In the genomic region with DNA sequence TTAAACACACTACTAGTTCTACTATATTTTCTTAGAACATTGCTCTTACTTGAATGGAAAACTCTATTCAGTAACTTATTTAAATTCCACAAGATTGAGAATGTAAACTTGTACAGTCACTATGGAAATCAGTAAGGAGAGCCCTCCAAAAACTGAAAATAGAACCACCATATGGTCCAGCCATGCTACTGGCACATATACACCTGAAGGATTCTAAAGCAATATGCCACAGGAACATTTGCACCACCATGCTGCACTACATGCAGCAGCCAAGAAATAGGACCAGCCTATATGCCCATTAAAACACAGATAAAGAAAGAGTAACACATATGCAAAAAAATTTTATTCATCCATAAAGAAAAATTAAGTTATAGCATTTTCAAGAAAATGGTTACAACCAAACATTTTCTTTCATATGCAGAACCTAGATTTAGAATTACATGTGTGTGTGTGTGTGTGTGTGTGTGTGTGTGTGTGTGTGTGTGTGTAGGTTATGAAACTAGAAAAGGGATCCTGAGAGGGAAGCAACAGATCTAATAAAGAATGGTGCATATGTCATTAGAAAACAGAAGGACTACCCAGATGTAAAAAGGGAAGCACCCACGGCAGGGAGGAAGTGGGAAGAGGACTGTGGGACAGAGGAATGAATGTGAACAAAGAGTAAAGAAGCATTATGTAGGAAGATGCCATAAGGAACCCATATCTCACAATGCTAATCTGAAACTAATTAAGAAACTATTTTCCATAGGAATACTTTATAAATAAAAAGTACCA, we compare ENCODE assay signal across 25 mouse cellular contexts. TPM values are rescaled to one million over a fixed set of nuclear protein-coding genes. Genes with fewer than 3 reads are reported as not detected.
DNase-seq lines count a peak whose midpoint lies in the region; ATAC-seq lines count a peak whose summit lies in the region.
"Had no signal": no experiment of that assay in that cellular context is flagged by ENCODE, and none has a peak within 500 bp of the region (broad histone marks: within the 10 kb centered on the region; RNA-seq: fewer than 3 reads in every experiment).

No protein-coding gene starts in this region.

- no peaks in the 10 kb centered on the region for H3K9me3 ChIP-seq in forebrain, embryonic 16.5 days (ENCODE audit: control insufficient read depth, low read length)
- H3K9me3 ChIP-seq in forebrain, embryonic 10.5 days: no peaks in the 10 kb centered on the region
- H3K9me3 ChIP-seq: embryonic facial prominence, embryonic 13.5 days; heart, embryonic 15.5 days; limb, embryonic 15.5 days; liver, embryonic 15.5 days; megakaryocyte, embryonic 14.5 days; neural tube, embryonic 15.5 days had no signal

- 64% methylated on average over 1 of the region's 1 CpGs for WGBS in forebrain, embryonic 16.5 days
- WGBS in forebrain, embryonic 10.5 days: 76% methylated on average over 1 of the region's 1 CpGs

- peaks cover 12% of the 10 kb centered on the region for H3K36me3 ChIP-seq in forebrain, embryonic 16.5 days (ENCODE audit: control insufficient read depth, insufficient read depth)
- peaks cover 64% of the 10 kb centered on the region for H3K36me3 ChIP-seq in forebrain, embryonic 10.5 days (replicated peaks)

- no peaks in the 10 kb centered on the region for H3K4me1 ChIP-seq in forebrain, embryonic 16.5 days (replicated peaks; ENCODE audit: control insufficient read depth, insufficient read depth, low read length)
- H3K4me1 ChIP-seq in forebrain, embryonic 10.5 days: no peaks in the 10 kb centered on the region
- H3K4me1 ChIP-seq: embryonic facial prominence, embryonic 13.5 days; heart, embryonic 15.5 days; limb, embryonic 15.5 days; liver, embryonic 15.5 days; neural tube, embryonic 15.5 days had no signal

- ATAC-seq in forebrain, embryonic 16.5 days: peak; percentile 28; the same call in 1 of the 2 replicates
- ATAC-seq in common myeloid progenitor, adult 5-6 weeks (replicated peaks; ENCODE audit: low read depth, poor library complexity, severe bottlenecking): peak; percentile 78
- ATAC-seq: hindbrain, embryonic 16.5 days; intestine, postnatal 0 days; lung, postnatal 0 days had no signal

- H3K4me2 ChIP-seq in forebrain, embryonic 16.5 days (ENCODE audit: low read length): no peak overlapping the region
- H3K4me2 ChIP-seq: embryonic facial prominence, embryonic 13.5 days; heart, embryonic 15.5 days; limb, embryonic 15.5 days; liver, embryonic 15.5 days; neural tube, embryonic 15.5 days had no signal

- no peak overlapping the region for H3K4me3 ChIP-seq in forebrain, embryonic 16.5 days (replicated peaks; ENCODE audit: low read length)
- H3K4me3 ChIP-seq in forebrain, embryonic 10.5 days: no peak overlapping the region
- H3K4me3 ChIP-seq: embryonic facial prominence, embryonic 13.5 days; heart, adult 2 months; heart, embryonic 15.5 days; layer of hippocampus, adult 2 months; limb, embryonic 15.5 days; liver, embryonic 15.5 days; megakaryocyte, embryonic 14.5 days; myocyte; neural tube, embryonic 15.5 days had no signal

- DNase-seq in forebrain, embryonic 10.5 days (ENCODE audit: extremely low spot score, low spot score): no peak
- DNase-seq in left cerebral cortex, adult 18-20 months (ENCODE audit: low spot score in 2 of 2): peak; percentile 11 to 15
- DNase-seq in left cerebral cortex, postnatal 4 days: no peak
- peak; percentile 34 for DNase-seq in right cerebral cortex, postnatal 25 days
- DNase-seq in spleen, adult 18-20 months: no peak
- no peak for DNase-seq in kidney, adult 8-10 months
- DNase-seq: adrenal gland, postnatal 36 days; gastrocnemius, postnatal 14 days; heart, adult 2 months; midbrain, embryonic 14.5 days had no signal

- intact Hi-C loops in left cerebral cortex, postnatal 4 days (cut with DNase I): no loop called here

- no peaks in the 10 kb centered on the region for H3K27me3 ChIP-seq in forebrain, embryonic 16.5 days (replicated peaks; ENCODE audit: control insufficient read depth, insufficient read depth, low read length)
- H3K27me3 ChIP-seq in forebrain, embryonic 10.5 days (ENCODE audit: poor library complexity, severe bottlenecking): no peaks in the 10 kb centered on the region
- H3K27me3 ChIP-seq: CH12.LX; embryonic facial prominence, embryonic 13.5 days; heart, embryonic 15.5 days; limb, embryonic 15.5 days; liver, embryonic 15.5 days; megakaryocyte, embryonic 14.5 days; neural tube, embryonic 15.5 days had no signal

- H3K27ac ChIP-seq in forebrain, embryonic 16.5 days (ENCODE audit: low read length): no peak overlapping the region
- H3K27ac ChIP-seq in forebrain, embryonic 10.5 days: no peak overlapping the region
- H3K27ac ChIP-seq: embryonic facial prominence, embryonic 13.5 days; heart, adult 2 months; heart, embryonic 15.5 days; kidney, postnatal 0 days; layer of hippocampus, adult 2 months; limb, embryonic 15.5 days; liver, embryonic 15.5 days; neural tube, embryonic 15.5 days had no signal

- no peak overlapping the region for H3K9ac ChIP-seq in forebrain, embryonic 16.5 days (replicated peaks; ENCODE audit: low read depth, low read length)
- H3K9ac ChIP-seq: embryonic facial prominence, embryonic 13.5 days; heart, embryonic 15.5 days; limb, embryonic 15.5 days; liver, embryonic 15.5 days; neural tube, embryonic 15.5 days had no signal

RNA-seq across cellular contexts. Expression of a gene that starts 30.6 kb away (rescaled TPM):
- polyA plus RNA-seq in forebrain, embryonic 16.5 days (2015; fragmentation: Nextera tagmentation; extraction: Ambion mirVana): 29.5 and 34.0 TPM in 2 replicates
- polyA plus RNA-seq in forebrain, embryonic 10.5 days (2016; fragmentation: Nextera tagmentation; extraction: Ambion mirVana): 15.1 and 16.4 TPM in 2 replicates
- total RNA-seq in left cerebral cortex, adult 18-20 months (2021): 10 to 100 TPM; 29.9 to 33.3 TPM
- 10 to 100 TPM; 35.9 to 36.9 TPM for total RNA-seq in left cerebral cortex, postnatal 4 days (2021)
- total RNA-seq in common myeloid progenitor, adult 5-6 weeks (2017): 15.1 and 20.4 TPM in 2 replicates

Comparison
In these comparisons a context has a peak if more than half of its experiments do, and no peak if none do; other contexts are left out.
1. DNase-seq: peak in left cerebral cortex, adult 18-20 months (2 of 2) and right cerebral cortex, postnatal 25 days (single experiment); none in forebrain, embryonic 10.5 days (single experiment), left cerebral cortex, postnatal 4 days (single experiment), spleen, adult 18-20 months (0 of 2) and kidney, adult 8-10 months (0 of 2).